ENCODE assay signal across 19 mouse cellular contexts in genomic region chr6:67610402-67610801, GRCm38 (mm10).
A peak's percentile ranks its signal among the peaks of the same experiment; 100 is the strongest.
DNase-seq lines count a peak whose midpoint lies in the region; ATAC-seq lines count a peak whose summit lies in the region.
"Had no signal": no experiment of that assay in that cellular context is flagged by ENCODE, and none has a peak within 500 bp of the region (broad histone marks: within the 10 kb centered on the region; RNA-seq: fewer than 3 reads in every experiment).

No protein-coding gene starts in this region.

- 27% methylated on average over 1 of the region's 1 CpGs for WGBS in embryonic facial prominence, embryonic 11.5 days
- 49% methylated on average over 1 of the region's 1 CpGs for WGBS in embryonic facial prominence, embryonic 10.5 days
- WGBS in limb, embryonic 10.5 days: 78% methylated on average over 1 of the region's 1 CpGs

- no peak overlapping the region for H3K4me2 ChIP-seq in embryonic facial prominence, embryonic 11.5 days (ENCODE audit: low read depth, low read length)
- H3K4me2 ChIP-seq: embryonic facial prominence, embryonic 13.5 days; stomach, embryonic 15.5 days had no signal

- no peak overlapping the region for H3K9ac ChIP-seq in embryonic facial prominence, embryonic 11.5 days (replicated peaks; ENCODE audit: low read length)
- H3K9ac ChIP-seq: embryonic facial prominence, embryonic 13.5 days; liver, postnatal 0 days; stomach, embryonic 15.5 days had no signal

- H3K27me3 ChIP-seq in embryonic facial prominence, embryonic 11.5 days (ENCODE audit: control insufficient read depth, insufficient read depth, low read length): no peaks in the 10 kb centered on the region
- H3K27me3 ChIP-seq in embryonic facial prominence, embryonic 10.5 days (replicated peaks; ENCODE audit: low read depth, poor library complexity, severe bottlenecking): no peaks in the 10 kb centered on the region
- no peaks in the 10 kb centered on the region for H3K27me3 ChIP-seq in limb, embryonic 10.5 days (ENCODE audit: low read depth, poor library complexity, severe bottlenecking)
- H3K27me3 ChIP-seq: CH12.LX; embryonic facial prominence, embryonic 13.5 days; stomach, embryonic 15.5 days had no signal

- H3K4me1 ChIP-seq in embryonic facial prominence, embryonic 11.5 days (ENCODE audit: control insufficient read depth, insufficient read depth, low read length): no peaks in the 10 kb centered on the region
- H3K4me1 ChIP-seq in embryonic facial prominence, embryonic 10.5 days: no peaks in the 10 kb centered on the region
- H3K4me1 ChIP-seq in limb, embryonic 10.5 days: no peaks in the 10 kb centered on the region
- H3K4me1 ChIP-seq: embryonic facial prominence, embryonic 13.5 days; stomach, embryonic 15.5 days had no signal

- H3K36me3 ChIP-seq in embryonic facial prominence, embryonic 11.5 days (replicated peaks; ENCODE audit: control insufficient read depth, insufficient read depth, low read depth, low read length): no peaks in the 10 kb centered on the region
- no peaks in the 10 kb centered on the region for H3K36me3 ChIP-seq in embryonic facial prominence, embryonic 10.5 days (replicated peaks)
- no peaks in the 10 kb centered on the region for H3K36me3 ChIP-seq in limb, embryonic 10.5 days
- H3K36me3 ChIP-seq: embryonic facial prominence, embryonic 13.5 days; stomach, embryonic 15.5 days had no signal

- H3K9me3 ChIP-seq in embryonic facial prominence, embryonic 11.5 days (replicated peaks; ENCODE audit: control insufficient read depth, low read length): no peaks in the 10 kb centered on the region
- no peaks in the 10 kb centered on the region for H3K9me3 ChIP-seq in embryonic facial prominence, embryonic 10.5 days
- no peaks in the 10 kb centered on the region for H3K9me3 ChIP-seq in limb, embryonic 10.5 days (replicated peaks)
- H3K9me3 ChIP-seq: embryonic facial prominence, embryonic 13.5 days; stomach, embryonic 15.5 days had no signal

- H3K27ac ChIP-seq in embryonic facial prominence, embryonic 11.5 days (replicated peaks; ENCODE audit: low read depth, low read length): no peak overlapping the region
- no peak overlapping the region for H3K27ac ChIP-seq in embryonic facial prominence, embryonic 10.5 days (replicated peaks)
- no peak overlapping the region for H3K27ac ChIP-seq in limb, embryonic 10.5 days
- H3K27ac ChIP-seq: embryonic facial prominence, embryonic 13.5 days; stomach, embryonic 15.5 days had no signal

- peak; percentile 13 for DNase-seq in embryonic facial prominence, embryonic 11.5 days (ENCODE audit: low spot score)
- DNase-seq in embryonic facial prominence, embryonic 10.5 days (ENCODE audit: low spot score): no peak
- DNase-seq in left cerebral cortex, postnatal 4 days: peak; percentile 8
- DNase-seq in left cerebral cortex, postnatal 14 days (ENCODE audit: low spot score in 2 of 2): no peak
- peak; percentile 5 for DNase-seq in embryo, embryonic 11 days
- DNase-seq in layer of hippocampus, postnatal 36 days: peak; percentile 8 to 13
- no peak for DNase-seq in limb, embryonic 10.5 days (ENCODE audit: low spot score)
- no peak for DNase-seq in urinary bladder, postnatal 10 days (ENCODE audit: low spot score)
- DNase-seq: adrenal gland, postnatal 25 days; cerebellum, adult 9-10 months; heart, adult 18-20 months; kidney, adult 9 months; kidney, postnatal 4 days; liver; liver, postnatal 0 days; lung, postnatal 14 days had no signal

- intact Hi-C loops in left cerebral cortex, postnatal 4 days (cut with DNase I): no loop called here
- intact Hi-C loops in left cerebral cortex, postnatal 14 days (cut with DNase I): no loop called here

- ATAC-seq in embryonic facial prominence, embryonic 11.5 days (replicated peaks; ENCODE audit: insufficient number of reproducible peaks, low FRiP score, low TSS enrichment, low read depth): no peak
- ATAC-seq: liver, postnatal 0 days had no signal

- no peak overlapping the region for H3K4me3 ChIP-seq in embryonic facial prominence, embryonic 11.5 days (ENCODE audit: low read depth, low read length)
- no peak overlapping the region for H3K4me3 ChIP-seq in embryonic facial prominence, embryonic 10.5 days
- H3K4me3 ChIP-seq in limb, embryonic 10.5 days: no peak overlapping the region
- H3K4me3 ChIP-seq: embryonic facial prominence, embryonic 13.5 days; stomach, embryonic 15.5 days had no signal

Comparison
In these comparisons a context has a peak if more than half of its experiments do, and no peak if none do; other contexts are left out.
1. DNase-seq: peak in embryonic facial prominence, embryonic 11.5 days (single experiment), left cerebral cortex, postnatal 4 days (single experiment), embryo, embryonic 11 days (single experiment) and layer of hippocampus, postnatal 36 days (2 of 2); none in embryonic facial prominence, embryonic 10.5 days (single experiment), left cerebral cortex, postnatal 14 days (0 of 2), limb, embryonic 10.5 days (single experiment) and urinary bladder, postnatal 10 days (single experiment).